Mouse (Mus musculus) limb, embryonic 14.5 days (tissue): ENCODE results near the gene Spast. TPM values are rescaled to one million over a fixed set of nuclear protein-coding genes. Genes with fewer than 3 reads are reported as not detected.

Source experiments
- ATAC-seq: fragments of 200-750 bp; cut with Nextera tagmentation; 2 replicates; pipeline ENCODE4 v1.8.0; 2017; ENCODE audit warnings: low read depth, moderate number of reproducible peaks, moderate TSS enrichment; ENCODE audit not compliant: low FRiP score
- DNase-seq: peaks from one replicate; pipeline ENCODE4 v3.0.0-alpha.2; 2015; ENCODE audit warnings: low spot score
- H3K27ac ChIP-seq: fragments of 300-500 bp; sonication (generic); replicated peaks from 2 replicates; pipeline ENCODE4 v1.5.1; 2014; ENCODE audit warnings: low read depth, mild to moderate bottlenecking, low read length, moderate library complexity, mixed read lengths
- H3K27me3 ChIP-seq: fragments of 300-500 bp; sonication (generic); 2 replicates; pipeline ENCODE4 v1.6.1; 2014; ENCODE audit warnings: low read length, mixed read lengths; ENCODE audit not compliant: control insufficient read depth, insufficient read depth
- H3K36me3 ChIP-seq: fragments of 300-500 bp; sonication (generic); 2 replicates; pipeline ENCODE4 v1.6.1; 2014; ENCODE audit warnings: mild to moderate bottlenecking, low read length, moderate library complexity, mixed read lengths; ENCODE audit not compliant: control insufficient read depth, insufficient read depth
- H3K4me1 ChIP-seq: fragments of 300-500 bp; sonication (generic); 2 replicates; pipeline ENCODE4 v1.6.1; 2014; ENCODE audit warnings: antibody characterized with exemption, low read length, mixed read lengths; ENCODE audit not compliant: control insufficient read depth, insufficient read depth
- H3K4me2 ChIP-seq: fragments of 300-500 bp; sonication (generic); replicated peaks from 2 replicates; pipeline ENCODE4 v1.6.1; 2014; ENCODE audit warnings: low read depth, mild to moderate bottlenecking, low read length, moderate library complexity; ENCODE audit not compliant: severe bottlenecking
- H3K4me3 ChIP-seq: fragments of 300-500 bp; sonication (generic); replicated peaks from 2 replicates; pipeline ENCODE4 v1.5.1; 2014; ENCODE audit warnings: low read length
- H3K9ac ChIP-seq: fragments of 300-500 bp; sonication (generic); 2 replicates; pipeline ENCODE4 v1.6.1; 2014; ENCODE audit warnings: mild to moderate bottlenecking, low read depth, low read length, moderate library complexity; ENCODE audit not compliant: severe bottlenecking
- H3K9me3 ChIP-seq: fragments of 300-500 bp; sonication (generic); 2 replicates; pipeline ENCODE4 v1.6.1; 2016; ENCODE audit warnings: low read length; ENCODE audit not compliant: control insufficient read depth
- POLR2A ChIP-seq: fragments of 200-500 bp; IDR thresholded peaks from 2 replicates; pipeline ENCODE4 v1.8.0; 2012; ENCODE audit warnings: inconsistent platforms, mild to moderate bottlenecking, moderate library complexity, borderline replicate concordance; ENCODE audit not compliant: insufficient read depth, insufficient read length; ENCODE audit errors: extremely low read depth
- WGBS: fragments of 180-500 bp; shearing (Covaris S2); extraction: QIAGEN DNeasy Blood & Tissue Kit; methylation state at CpG from one replicate; pipeline ENCODE4 v1.1.7; 2014; 5-methylcytosine and 5-hydroxymethylcytosine counted together
- polyA plus RNA-seq, 2 experiments: library from polyadenylated mRNA; depleted of rRNA in 1 of 2; stranded (reverse) in 1 of 2; unstranded in 1 of 2; fragments of >200 nt; fragmentation: Nextera tagmentation in 1 of 2; extraction: Ambion mirVana in 1 of 2; gene quantifications; 2 replicates each; pipeline versions ENCODE4 v1.2.1 to v1.2.3; 2012 to 2014

The Spast gene
- polyA plus RNA-seq, 2 experiments = 23.7 to 28.3 TPM

- H3K27me3 ChIP-seq = no peaks in the 10 kb centered on the region
- no peak overlapping the region for H3K4me2 ChIP-seq
- ATAC-seq (no peak), DNase-seq (no peak)
- no peak for TF ChIP-seq POLR2A
- H3K27ac ChIP-seq = no peak overlapping the region
- no peak overlapping the region for H3K4me3 ChIP-seq
- H3K9ac ChIP-seq = no peak overlapping the region
- H3K4me1 ChIP-seq = no peaks in the 10 kb centered on the region
- H3K36me3 ChIP-seq = peaks cover 13% of the 10 kb centered on the region
- no peaks in the 10 kb centered on the region for H3K9me3 ChIP-seq
- 77% methylated on average over 9 of the region's 13 CpGs for WGBS
Measured at GRCm38 (mm10) chr17:74431481-74431880, 92.7 kb downstream of the Spast start.

- Histone ChIP-seq H3K9me3 (no peaks in the 10 kb centered on the region), H3K4me2 (no peak overlapping the region), H3K27me3 (no peaks in the 10 kb centered on the region), H3K9ac (no peak overlapping the region), H3K36me3 (0 out of 2 replicates have a peak, but pooled peaks cover 4% of the 10 kb centered on the region), H3K27ac (no peak overlapping the region), H3K4me1 (no peaks in the 10 kb centered on the region), H3K4me3 (no peak overlapping the region)
- DNase-seq (no peak), ATAC-seq (no peak)
- WGBS = 89% methylated on average over 5 of the region's 5 CpGs
- no peak for TF ChIP-seq POLR2A
Measured at GRCm38 (mm10) chr17:74432631-74433030, 93.8 kb downstream of the Spast start.

GRCm38 (mm10) chr17:74437762-74438161 is 99.0 kb downstream of the Spast start:
- no peak for ATAC-seq
- no peaks in the 10 kb centered on the region for H3K27me3 ChIP-seq
- no peak overlapping the region for H3K4me2 ChIP-seq
- H3K36me3 ChIP-seq = no peaks in the 10 kb centered on the region
- H3K9ac ChIP-seq = no peak overlapping the region
- no peak overlapping the region for H3K27ac ChIP-seq
- no peak overlapping the region for H3K4me3 ChIP-seq
- no peaks in the 10 kb centered on the region for H3K9me3 ChIP-seq
- WGBS = 63% methylated on average over 9 of the region's 9 CpGs
- H3K4me1 ChIP-seq = no peaks in the 10 kb centered on the region
- TF ChIP-seq POLR2A = no peak
- no peak for DNase-seq

GRCm38 (mm10) chr17:74440486-74440885 is 101.7 kb downstream of the Spast start:
- WGBS = 76% methylated on average over 5 of the region's 5 CpGs
- Histone ChIP-seq H3K9me3 (no peaks in the 10 kb centered on the region), H3K27ac (no peak overlapping the region), H3K4me2 (no peak overlapping the region), H3K27me3 (no peaks in the 10 kb centered on the region), H3K36me3 (no peaks in the 10 kb centered on the region), H3K4me1 (no peaks in the 10 kb centered on the region), H3K4me3 (no peak overlapping the region), H3K9ac (no peak overlapping the region)
- TF ChIP-seq POLR2A = no peak
- no peak for DNase-seq
- ATAC-seq = no peak

Other genes with a start within 250 kb of the Spast start
- gene Memo1, start 43.5 kb upstream of the Spast start, polyA plus RNA-seq (2012; rRNA removed) = 73.6 and 75.0 TPM in 2 replicates
- 97.1 and 98.9 TPM in 2 replicates for gene Memo1, start 43.5 kb upstream of the Spast start, polyA plus RNA-seq (2014; fragmentation: Nextera tagmentation; extraction: Ambion mirVana)
- gene Dpy30, start 15.0 kb upstream of the Spast start, polyA plus RNA-seq (2012; rRNA removed) = 99.4 and 130 TPM in 2 replicates
- 184 and 204 TPM in 2 replicates for gene Dpy30, start 15.0 kb upstream of the Spast start, polyA plus RNA-seq (2014; fragmentation: Nextera tagmentation; extraction: Ambion mirVana)
- 38.8 and 43.8 TPM in 2 replicates for gene Slc30a6, start 56.6 kb downstream of the Spast start, polyA plus RNA-seq (2012; rRNA removed)
- gene Slc30a6, start 56.6 kb downstream of the Spast start, polyA plus RNA-seq (2014; fragmentation: Nextera tagmentation; extraction: Ambion mirVana) = 36.4 and 41.1 TPM in 2 replicates
- gene Nlrc4, start 120.2 kb downstream of the Spast start, polyA plus RNA-seq (2012; rRNA removed) = 0.15 and 0.16 TPM in 2 replicates
- 0.26 and 0.50 TPM in 2 replicates for gene Nlrc4, start 120.2 kb downstream of the Spast start, polyA plus RNA-seq (2014; fragmentation: Nextera tagmentation; extraction: Ambion mirVana)
- gene Yipf4, start 150.5 kb downstream of the Spast start, polyA plus RNA-seq (2012; rRNA removed) = 35.5 and 36.9 TPM in 2 replicates
- 72.0 and 73.1 TPM in 2 replicates for gene Yipf4, start 150.5 kb downstream of the Spast start, polyA plus RNA-seq (2014; fragmentation: Nextera tagmentation; extraction: Ambion mirVana)
- gene Birc6, start 189.3 kb downstream of the Spast start, polyA plus RNA-seq (2012; rRNA removed) = 96.5 and 119 TPM in 2 replicates
- 87.3 and 98.7 TPM in 2 replicates for gene Birc6, start 189.3 kb downstream of the Spast start, polyA plus RNA-seq (2014; fragmentation: Nextera tagmentation; extraction: Ambion mirVana)